Mouse (Mus musculus): ENCODE results near the gene Pon3.

The Pon3 gene

GRCm38 (mm10) chr6:5180645-5181044 lies 75.4 kb downstream of the Pon3 start:
- DNase-seq (ENCODE audit: inconsistent ontology term) = peak; percentile 86

- no peak for DNase-seq (ENCODE audit: inconsistent ontology term)
Measured at GRCm38 (mm10) chr6:5179189-5179588, 76.9 kb downstream of the Pon3 start.

- no peak for DNase-seq (ENCODE audit: inconsistent ontology term)
Measured at GRCm38 (mm10) chr6:5177967-5178891, 77.9 kb downstream of the Pon3 start.

GRCm38 (mm10) chr6:5174179-5174812 lies 81.8 kb downstream of the Pon3 start:
- DNase-seq (ENCODE audit: inconsistent ontology term) = no peak

GRCm38 (mm10) chr6:5172571-5172970 lies 83.5 kb downstream of the Pon3 start:
- DNase-seq (ENCODE audit: inconsistent ontology term) = no peak

- DNase-seq (ENCODE audit: inconsistent ontology term) = no peak
Measured at GRCm38 (mm10) chr6:5171418-5171817, 84.7 kb downstream of the Pon3 start.

Data from Muller cell, postnatal 12 days (primary cell).